Mouse (Mus musculus) liver, adult (tissue): ENCODE results near the gene Lrrc56.

ENCODE experiments used
- GATA4 ChIP-seq: IDR thresholded peaks from 2 replicates; pipeline ENCODE4 v1.6.1; 2014; ENCODE audit warnings: mild to moderate bottlenecking, low read length; ENCODE audit not compliant: insufficient replicate concordance

Gene Lrrc56

GRCm38 (mm10) chr7:141188194-141188593 lies 5.8 kb upstream of the Lrrc56 start:
- no peak for TF ChIP-seq GATA4

GRCm38 (mm10) chr7:141188733-141189132 lies 5.2 kb upstream of the Lrrc56 start:
- TF ChIP-seq GATA4: no peak

GRCm38 (mm10) chr7:141190220-141190619 lies 3.7 kb upstream of the Lrrc56 start:
- no peak for TF ChIP-seq GATA4

GRCm38 (mm10) chr7:141191036-141191435 lies 2.9 kb upstream of the Lrrc56 start:
- TF ChIP-seq GATA4: no peak

GRCm38 (mm10) chr7:141191796-141192685 lies 1.9 kb upstream of the Lrrc56 start:
- no peak for TF ChIP-seq GATA4

GRCm38 (mm10) chr7:141192776-141193347 lies 1.1 kb upstream of the Lrrc56 start:
- no peak for TF ChIP-seq GATA4

- no peak for TF ChIP-seq GATA4
These were observed 555 bp upstream of the Lrrc56 start for GRCm38 (mm10) chr7:141193348-141193856.

- TF ChIP-seq GATA4: no peak
These were observed 452 bp downstream of the Lrrc56 start for GRCm38 (mm10) chr7:141194409-141194808.

GRCm38 (mm10) chr7:141194830-141195229 lies 873 bp downstream of the Lrrc56 start:
- no peak for TF ChIP-seq GATA4

GRCm38 (mm10) chr7:141195754-141196153 lies 1.8 kb downstream of the Lrrc56 start:
- no peak for TF ChIP-seq GATA4

- TF ChIP-seq GATA4: no peak
These were observed 2.8 kb downstream of the Lrrc56 start for GRCm38 (mm10) chr7:141196619-141197282.

GRCm38 (mm10) chr7:141198121-141198520 lies 4.2 kb downstream of the Lrrc56 start:
- no peak for TF ChIP-seq GATA4

- TF ChIP-seq GATA4: no peak
These were observed 10.6 kb downstream of the Lrrc56 start for GRCm38 (mm10) chr7:141204546-141204945.

GRCm38 (mm10) chr7:141205504-141205903 lies 11.5 kb downstream of the Lrrc56 start:
- no peak for TF ChIP-seq GATA4

- no peak for TF ChIP-seq GATA4
These were observed 12.4 kb downstream of the Lrrc56 start for GRCm38 (mm10) chr7:141206182-141206937.
